Mouse (Mus musculus): Measurements from ENCODE around the gene Serpina12. TPM values are rescaled to one million over a fixed set of nuclear protein-coding genes. Genes with fewer than 3 reads are reported as not detected.

Gene Serpina12
- total RNA-seq, 2 experiments from 2014 or later, result not detected

Other genes starting within 250 kb of the Serpina12 start
- not detected in 2 replicates for gene Serpina1b, start 214.1 kb downstream of the Serpina12 start, total RNA-seq (2015; ENCODE audit: low replicate concordance)
- not detected in 2 replicates for gene Serpina1b, start 214.1 kb downstream of the Serpina12 start, total RNA-seq (2017; ENCODE audit: low replicate concordance)
- not detected in 2 replicates for gene Serpina1a, start 180.9 kb downstream of the Serpina12 start, total RNA-seq (2015; ENCODE audit: low replicate concordance)
- not detected in 2 replicates for gene Serpina1a, start 180.9 kb downstream of the Serpina12 start, total RNA-seq (2017; ENCODE audit: low replicate concordance)
- gene Serpina1c, start 139.6 kb downstream of the Serpina12 start, total RNA-seq (2015; ENCODE audit: low replicate concordance), result not detected in 2 replicates
- gene Serpina1c, start 139.6 kb downstream of the Serpina12 start, total RNA-seq (2017; ENCODE audit: low replicate concordance), result not detected in 2 replicates
- not detected in 2 replicates for gene Serpina1e, start 85.5 kb downstream of the Serpina12 start, total RNA-seq (2015; ENCODE audit: low replicate concordance)
- gene Serpina1e, start 85.5 kb downstream of the Serpina12 start, total RNA-seq (2017; ENCODE audit: low replicate concordance), result not detected in 2 replicates
- not detected in 2 replicates for gene Serpina11, start 54.5 kb downstream of the Serpina12 start, total RNA-seq (2015; ENCODE audit: low replicate concordance)
- gene Serpina11, start 54.5 kb downstream of the Serpina12 start, total RNA-seq (2017; ENCODE audit: low replicate concordance), result not detected in 2 replicates
- not detected in 2 replicates for gene Serpina9, start 30.7 kb downstream of the Serpina12 start, total RNA-seq (2015; ENCODE audit: low replicate concordance)
- not detected in 2 replicates for gene Serpina9, start 30.7 kb downstream of the Serpina12 start, total RNA-seq (2017; ENCODE audit: low replicate concordance)
- not detected in 2 replicates for gene Serpina5, start 56.7 kb upstream of the Serpina12 start, total RNA-seq (2015; ENCODE audit: low replicate concordance)
- not detected in 2 replicates for gene Serpina5, start 56.7 kb upstream of the Serpina12 start, total RNA-seq (2017; ENCODE audit: low replicate concordance)
- not detected in 2 replicates for gene Serpina3a, start 68.3 kb upstream of the Serpina12 start, total RNA-seq (2015; ENCODE audit: low replicate concordance)
- gene Serpina3a, start 68.3 kb upstream of the Serpina12 start, total RNA-seq (2017; ENCODE audit: low replicate concordance), result not detected in 2 replicates
- not detected in 2 replicates for gene Serpina3b, start 83.6 kb upstream of the Serpina12 start, total RNA-seq (2015; ENCODE audit: low replicate concordance)
- gene Serpina3b, start 83.6 kb upstream of the Serpina12 start, total RNA-seq (2017; ENCODE audit: low replicate concordance), result not detected in 2 replicates
- not detected in 2 replicates for gene Serpina3c, start 109.4 kb upstream of the Serpina12 start, total RNA-seq (2015; ENCODE audit: low replicate concordance)
- gene Serpina3c, start 109.4 kb upstream of the Serpina12 start, total RNA-seq (2017; ENCODE audit: low replicate concordance), result not detected in 2 replicates
- 10.8 TPM in 1 of 2 replicates, not detected in the other for gene Serpina3f, start 170.1 kb upstream of the Serpina12 start, total RNA-seq (2015; ENCODE audit: low replicate concordance)
- gene Serpina3f, start 170.1 kb upstream of the Serpina12 start, total RNA-seq (2017; ENCODE audit: low replicate concordance), result 1.2 and 1.3 TPM in 2 replicates
- gene Serpina3g, start 191.8 kb upstream of the Serpina12 start, total RNA-seq (2015; ENCODE audit: low replicate concordance), result 4.7 TPM in 1 of 2 replicates, not detected in the other
- 2.6 and 3.3 TPM in 2 replicates for gene Serpina3g, start 191.8 kb upstream of the Serpina12 start, total RNA-seq (2017; ENCODE audit: low replicate concordance)
- not detected in 2 replicates for gene Serpina3i, start 218.7 kb upstream of the Serpina12 start, total RNA-seq (2015; ENCODE audit: low replicate concordance)
- not detected in 2 replicates for gene Serpina3i, start 218.7 kb upstream of the Serpina12 start, total RNA-seq (2017; ENCODE audit: low replicate concordance)